Mouse (Mus musculus) liver, embryonic 14.5 days (tissue): ENCODE results near the gene Fgfr2. TPM values are rescaled to one million over a fixed set of nuclear protein-coding genes. Genes with fewer than 3 reads are reported as not detected.

Experiments used
- ATAC-seq: fragments of 200-750 bp; cut with Nextera tagmentation; 2 replicates; pipeline ENCODE4 v1.8.0; 2017; ENCODE audit warnings: moderate number of reproducible peaks, mild to moderate bottlenecking, moderate library complexity; ENCODE audit not compliant: insufficient read depth
- DNase-seq, 3 experiments: peaks; one replicate each; pipeline ENCODE4 v3.0.0-alpha.2; 2012 to 2013; ENCODE audit warnings: low read depth in 3 of 3, low spot score in 3 of 3
- H3K27ac ChIP-seq: fragments of 300-500 bp; sonication (generic); 2 replicates; pipeline ENCODE4 v1.5.1; 2014; ENCODE audit warnings: moderate library complexity, mild to moderate bottlenecking, control low read depth, inconsistent platforms
- H3K27me3 ChIP-seq: fragments of 300-500 bp; sonication (generic); 2 replicates; pipeline ENCODE4 v1.6.1; 2014; ENCODE audit warnings: mild to moderate bottlenecking, low read length, moderate library complexity; ENCODE audit not compliant: control insufficient read depth, insufficient read depth
- H3K36me3 ChIP-seq: fragments of 300-500 bp; sonication (generic); replicated peaks from 2 replicates; pipeline ENCODE4 v1.6.1; 2014; ENCODE audit warnings: low read depth; ENCODE audit not compliant: control insufficient read depth, insufficient read depth
- H3K4me1 ChIP-seq, 2 experiments: fragments of 200-500 bp in 1 of 2; fragments of 300-500 bp in 1 of 2; sonication (generic) in 1 of 2; replicated peaks; 2 replicates each; pipeline ENCODE4 v1.6.1; 2012 to 2014; ENCODE audit warnings: antibody characterized with exemption in 1 of 2, inconsistent platforms in 1 of 2, low read length in 1 of 2; ENCODE audit not compliant: control insufficient read depth in 2 of 2, insufficient read depth in 2 of 2
- H3K4me2 ChIP-seq: fragments of 300-500 bp; sonication (generic); 2 replicates; pipeline ENCODE4 v1.6.1; 2014; ENCODE audit warnings: low read depth, mild to moderate bottlenecking, control low read depth, moderate library complexity
- H3K4me3 ChIP-seq, 2 experiments: fragments of 200-500 bp in 1 of 2; fragments of 300-500 bp in 1 of 2; sonication (generic) in 1 of 2; 2 replicates each; pipeline ENCODE4 v1.5.1; 2012 to 2014; ENCODE audit warnings: low read depth in 2 of 2, low read length in 2 of 2, mild to moderate bottlenecking in 2 of 2, control low read depth in 1 of 2, inconsistent platforms in 1 of 2, moderate library complexity in 1 of 2; ENCODE audit not compliant: insufficient read depth in 1 of 2
- H3K9ac ChIP-seq: fragments of 300-500 bp; sonication (generic); replicated peaks from 2 replicates; pipeline ENCODE4 v1.6.1; 2014; ENCODE audit warnings: mild to moderate bottlenecking, control low read depth, moderate library complexity
- H3K9me3 ChIP-seq: fragments of 300-500 bp; sonication (generic); 2 replicates; pipeline ENCODE4 v1.6.1; 2016; ENCODE audit warnings: low read length, mixed read lengths; ENCODE audit not compliant: control insufficient read depth
- CTCF ChIP-seq: IDR thresholded peaks from 2 replicates; pipeline ENCODE4 v1.5.1; 2016; ENCODE audit warnings: antibody characterized with exemption, low read depth, control low read depth
- EP300 ChIP-seq: IDR thresholded peaks from 2 replicates; pipeline ENCODE4 v1.6.1; 2016; ENCODE audit warnings: antibody characterized with exemption, low read depth
- WGBS: fragments of 180-500 bp; shearing (Covaris S2); extraction: QIAGEN DNeasy Blood & Tissue Kit; methylation state at CpG from one replicate; pipeline ENCODE4 v1.1.7; 2014; ENCODE audit not compliant: insufficient replicate concordance; 5-methylcytosine and 5-hydroxymethylcytosine counted together
- polyA plus RNA-seq, 2 experiments: library from polyadenylated mRNA; depleted of rRNA in 1 of 2; stranded (reverse) in 1 of 2; unstranded in 1 of 2; fragments of >200 nt; fragmentation: Nextera tagmentation in 1 of 2; extraction: Ambion mirVana in 1 of 2; gene quantifications; 2 replicates each; pipeline versions ENCODE4 v1.2.1 to v1.2.3; 2012 to 2014

The Fgfr2 gene
- polyA plus RNA-seq, 2 experiments: 7.9 to 8.8 TPM

GRCm38 (mm10) chr7:130634259-130634871 lies 2488.8 kb downstream of the Fgfr2 start:
- Histone ChIP-seq H3K4me2 (no peak overlapping the region), H3K27ac (no peak overlapping the region), H3K27me3 (no peaks in the 10 kb centered on the region), H3K9me3 (no peaks in the 10 kb centered on the region), H3K36me3 (no peaks in the 10 kb centered on the region), H3K4me3 (no peak overlapping the region), H3K4me1 (0 out of 4 replicates have a peak, but pooled peaks cover 0 to 3% of the 10 kb centered on the region in 2 experiments), H3K9ac (no peak overlapping the region)
- TF ChIP-seq CTCF (no peak), EP300 (no peak)
- DNase-seq (no peak), ATAC-seq (no peak)
- WGBS: 81% methylated on average over 4 of the region's 4 CpGs

GRCm38 (mm10) chr7:130632379-130632732 lies 2490.8 kb downstream of the Fgfr2 start:
- H3K9me3 ChIP-seq: no peaks in the 10 kb centered on the region
- TF ChIP-seq CTCF: no peak
- TF ChIP-seq EP300: no peak
- no peak overlapping the region for H3K4me2 ChIP-seq
- no peaks in the 10 kb centered on the region for H3K36me3 ChIP-seq
- H3K4me1 ChIP-seq: 0 out of 4 replicates have a peak, but pooled peaks cover 0 to 3% of the 10 kb centered on the region in 2 experiments
- 66% methylated on average over 5 of the region's 5 CpGs for whole genome bisulfite sequencing
- H3K27me3 ChIP-seq: no peaks in the 10 kb centered on the region
- no peak for ATAC-seq
- no peak for DNase-seq
- H3K4me3 ChIP-seq: no peak overlapping the region
- H3K9ac ChIP-seq: no peak overlapping the region
- H3K27ac ChIP-seq: no peak overlapping the region

- Histone ChIP-seq H3K9me3 (no peaks in the 10 kb centered on the region), H3K4me1 (0 out of 4 replicates have a peak, but pooled peaks cover 0 to 3% of the 10 kb centered on the region in 2 experiments), H3K27me3 (no peaks in the 10 kb centered on the region), H3K9ac (no peak overlapping the region), H3K4me2 (no peak overlapping the region), H3K27ac (no peak overlapping the region), H3K36me3 (no peaks in the 10 kb centered on the region), H3K4me3 (no peak overlapping the region)
- no peak for DNase-seq
- TF ChIP-seq EP300 (no peak), CTCF (no peak)
- no peak for ATAC-seq
- WGBS: 57% methylated on average over 22 of the region's 22 CpGs
These were observed 2491.4 kb downstream of the Fgfr2 start for GRCm38 (mm10) chr7:130631553-130632378.

- no peak for DNase-seq
- no peaks in the 10 kb centered on the region for H3K27me3 ChIP-seq
These were observed 2492.2 kb downstream of the Fgfr2 start for GRCm38 (mm10) chr7:130630956-130631355.

GRCm38 (mm10) chr7:130629999-130630398 lies 2493.2 kb downstream of the Fgfr2 start:
- Histone ChIP-seq H3K9ac (no peak overlapping the region), H3K4me2 (no peak overlapping the region), H3K27ac (no peak overlapping the region), H3K4me1 (0 out of 4 replicates have a peak, but pooled peaks cover 0 to 3% of the 10 kb centered on the region in 2 experiments), H3K27me3 (no peaks in the 10 kb centered on the region), H3K36me3 (no peaks in the 10 kb centered on the region), H3K4me3 (no peak overlapping the region), H3K9me3 (no peaks in the 10 kb centered on the region)
- no peak for ATAC-seq
- WGBS: 71% methylated on average over 7 of the region's 7 CpGs
- no peak for TF ChIP-seq CTCF
- TF ChIP-seq EP300: no peak
- no peak for DNase-seq

More at GRCm38 (mm10) chr7:130630956-130631355, 2492.2 kb downstream of the Fgfr2 start:
- no peak overlapping the region for H3K9ac ChIP-seq
- 0 out of 4 replicates have a peak, but pooled peaks cover 0 to 3% of the 10 kb centered on the region in 2 experiments for H3K4me1 ChIP-seq
- ATAC-seq: no peak
- no peak overlapping the region for H3K27ac ChIP-seq
- H3K36me3 ChIP-seq: no peaks in the 10 kb centered on the region
- WGBS: 62% methylated on average over 3 of the region's 3 CpGs
- no peak for TF ChIP-seq CTCF
- H3K4me2 ChIP-seq: no peak overlapping the region
- no peaks in the 10 kb centered on the region for H3K9me3 ChIP-seq
- H3K4me3 ChIP-seq: no peak overlapping the region
